Mouse (Mus musculus): ENCODE results near the gene Ppp1r1b.

Gene Ppp1r1b

GRCm38 (mm10) chr11:98348083-98348961 lies at the start of gene Ppp1r1b:
Gene Ppp1r1b (plus strand): TSS chr11:98348404.
- in situ Hi-C loops (cut with MboI, MseI), result no loop called here

GRCm38 (mm10) chr11:98298484-98299205 lies 49.6 kb upstream of the Ppp1r1b start:
- in situ Hi-C loops (cut with MboI, MseI), result loop anchor here (5.0 kb wide), 1 partner anchor 39 kb away; no protein-coding TSS in a partner anchor

GRCm38 (mm10) chr11:98313790-98314323 lies 34.3 kb upstream of the Ppp1r1b start:
- in situ Hi-C loops (cut with MboI, MseI), result no loop called here

DNA sequence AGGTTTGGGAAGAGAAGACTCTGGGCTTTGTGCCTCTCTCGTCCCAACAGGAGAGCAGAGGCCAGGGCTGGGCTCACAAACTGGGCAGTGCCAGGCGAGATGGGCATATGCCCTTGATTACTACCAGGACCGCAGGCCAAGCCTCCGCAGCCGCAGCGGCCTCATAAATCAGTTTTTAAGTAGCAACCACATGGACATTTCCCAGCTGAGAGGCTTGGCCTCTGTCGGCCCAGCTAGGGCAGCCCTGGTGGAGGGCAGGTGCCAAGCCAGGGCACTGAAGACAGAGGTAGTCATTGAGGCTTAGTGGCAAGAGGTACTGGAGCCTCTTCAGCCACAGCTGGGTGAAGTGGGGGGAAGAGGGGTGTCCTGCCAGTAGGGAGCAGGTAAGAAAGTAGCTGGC lies 30.7 kb upstream of the Ppp1r1b start:
- in situ Hi-C loops (cut with MboI, MseI), result no loop called here

- in situ Hi-C loops (cut with MboI, MseI), result no loop called here
Observed at GRCm38 (mm10) chr11:98318421-98319116, 29.6 kb upstream of the Ppp1r1b start.

- in situ Hi-C loops (cut with MboI, MseI), result no loop called here
Observed at GRCm38 (mm10) chr11:98319120-98319519, 29.1 kb upstream of the Ppp1r1b start.

DNA sequence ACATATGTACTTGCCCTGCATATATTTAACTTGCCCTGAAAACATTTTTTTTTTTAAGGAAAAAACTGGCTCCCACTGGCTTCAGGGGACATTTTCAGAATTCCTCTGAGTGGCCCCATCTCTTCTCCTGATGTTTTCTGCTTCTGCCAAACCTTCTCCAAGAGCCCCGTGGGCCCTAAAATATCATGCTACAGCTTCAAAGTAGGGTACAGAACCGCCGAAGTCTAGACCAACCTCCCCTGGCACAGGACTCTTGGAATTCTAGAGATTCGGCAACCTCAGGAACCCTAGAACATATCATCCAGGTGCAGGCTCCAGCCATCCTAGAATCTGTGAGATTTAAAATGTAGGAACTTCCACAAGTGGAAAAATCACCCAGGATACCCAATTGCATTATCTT lies 28.7 kb upstream of the Ppp1r1b start:
- in situ Hi-C loops (cut with MboI, MseI), result no loop called here

- in situ Hi-C loops (cut with MboI, MseI), result loop anchor here (10.0 kb wide), 1 partner anchor 905 kb away; the partner anchor contains the start of gene Arhgap23
Observed at GRCm38 (mm10) chr11:98319944-98320343, 28.3 kb upstream of the Ppp1r1b start.

DNA sequence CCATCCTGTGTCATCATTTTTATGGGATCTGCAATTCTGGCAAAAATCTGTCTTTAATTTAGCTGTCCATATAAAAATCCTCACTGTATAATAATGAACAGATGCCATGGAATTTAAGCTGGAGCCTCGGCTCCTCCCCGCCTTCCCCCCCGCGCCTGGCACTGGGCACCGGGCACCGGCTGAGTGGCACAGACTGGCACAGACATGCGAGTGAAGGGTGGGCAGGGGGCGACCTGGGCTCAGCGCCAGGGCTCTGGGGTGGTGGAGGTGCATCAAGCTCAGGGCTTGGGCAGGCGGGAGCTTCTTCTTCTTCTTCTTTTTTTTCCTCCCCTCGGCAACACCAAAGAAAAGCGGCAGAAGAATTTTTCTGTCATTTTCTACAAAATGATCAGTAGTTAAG lies 27.8 kb upstream of the Ppp1r1b start:
- in situ Hi-C loops (cut with MboI, MseI), result loop anchor here (10.0 kb wide), 1 partner anchor 906 kb away; the partner anchor contains the start of gene Arhgap23

- in situ Hi-C loops (cut with MboI, MseI), result loop anchor here (10.0 kb wide), 1 partner anchor 906 kb away; the partner anchor contains the start of gene Arhgap23
Observed at GRCm38 (mm10) chr11:98320806-98321676, 27.2 kb upstream of the Ppp1r1b start.

DNA sequence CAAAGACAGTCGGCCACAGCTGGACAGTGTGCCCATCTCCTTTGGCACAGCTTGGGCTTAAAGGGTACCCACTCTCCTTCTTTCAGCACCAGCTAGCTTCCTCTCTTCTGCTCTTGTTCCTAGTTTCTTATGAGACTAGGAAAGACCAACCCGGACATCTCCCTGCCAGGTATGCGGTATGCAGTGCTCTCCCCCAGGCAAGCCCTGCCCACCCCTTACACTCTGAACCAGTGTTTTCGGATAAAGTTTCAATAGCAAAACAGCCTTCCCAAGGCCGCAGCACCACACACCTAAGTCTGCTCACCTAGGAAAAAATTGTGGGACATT lies 26.6 kb upstream of the Ppp1r1b start:
- in situ Hi-C loops (cut with MboI, MseI), result loop anchor here (10.0 kb wide), 1 partner anchor 907 kb away; the partner anchor contains the start of gene Arhgap23

GRCm38 (mm10) chr11:98322159-98322558 lies 26.0 kb upstream of the Ppp1r1b start:
- in situ Hi-C loops (cut with MboI, MseI), result loop anchor here (10.0 kb wide), 1 partner anchor 907 kb away; the partner anchor contains the start of gene Arhgap23

DNA sequence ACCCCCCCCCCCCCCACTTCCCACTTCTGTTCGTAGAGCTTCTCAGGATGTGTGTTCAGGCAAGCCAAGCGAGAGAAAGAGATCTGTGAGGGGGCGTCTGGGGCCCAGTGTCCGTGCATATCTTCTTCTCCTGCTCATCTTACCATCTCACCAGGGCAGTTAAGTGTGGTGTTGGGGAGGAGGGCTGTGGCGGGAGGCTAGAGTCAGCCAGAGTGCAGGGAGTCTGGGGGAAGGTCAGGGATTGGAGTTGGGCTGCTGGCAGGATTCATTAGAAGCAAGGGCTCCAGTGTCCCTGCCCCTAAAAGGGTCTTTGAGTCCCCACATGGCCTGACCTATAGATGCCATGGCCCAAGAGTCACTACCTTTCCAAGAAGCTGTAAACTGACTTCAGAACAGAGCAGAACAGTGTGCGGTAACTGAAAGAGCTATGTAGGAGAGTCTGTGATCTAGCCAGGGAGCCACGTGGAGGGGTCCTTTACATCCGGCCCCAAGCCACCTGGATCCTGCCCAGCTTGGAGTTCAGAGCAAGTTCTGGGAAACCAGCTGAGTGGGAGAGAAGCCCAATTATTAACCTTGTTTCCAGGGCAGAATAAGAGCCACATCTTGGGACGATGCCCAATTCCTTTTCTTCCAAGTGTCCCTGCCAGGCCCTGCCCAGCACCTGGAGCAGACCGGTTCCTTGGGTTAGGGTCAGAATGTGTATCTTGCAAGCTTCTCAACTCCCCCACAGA lies 24.9 kb upstream of the Ppp1r1b start:
- in situ Hi-C loops (cut with MboI, MseI), result loop anchor here (10.0 kb wide), 1 partner anchor 908 kb away; the partner anchor contains the start of gene Arhgap23

DNA sequence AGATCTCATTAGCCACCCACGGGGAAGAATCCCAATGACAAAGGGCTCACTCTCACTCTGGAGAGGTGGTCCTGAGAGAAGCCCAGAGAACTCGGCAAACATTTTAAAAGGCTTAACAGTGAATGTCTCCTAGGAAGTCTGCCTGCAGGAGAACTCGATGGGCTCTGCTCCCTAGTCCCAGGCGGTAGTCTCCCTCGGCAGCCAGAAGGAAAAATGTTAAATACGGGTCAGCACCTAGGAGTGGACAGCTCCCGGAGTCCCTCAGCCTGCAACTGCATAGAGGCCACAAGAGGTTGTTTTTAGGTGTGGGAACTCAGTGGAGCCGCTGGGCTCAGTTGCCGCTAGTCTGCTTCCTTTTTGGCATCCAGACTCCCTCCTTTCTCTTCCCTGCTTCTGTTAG lies 24.3 kb upstream of the Ppp1r1b start:
- in situ Hi-C loops (cut with MboI, MseI), result loop anchor here (10.0 kb wide), 1 partner anchor 909 kb away; the partner anchor contains the start of gene Arhgap23

- in situ Hi-C loops (cut with MboI, MseI), result loop anchor here (10.0 kb wide), 1 partner anchor 911 kb away; the partner anchor contains the start of gene Arhgap23
Observed at GRCm38 (mm10) chr11:98325191-98325820, 22.9 kb upstream of the Ppp1r1b start.

GRCm38 (mm10) chr11:98325821-98326218 lies 22.4 kb upstream of the Ppp1r1b start:
- in situ Hi-C loops (cut with MboI, MseI), result loop anchor here (10.0 kb wide), 1 partner anchor 911 kb away; the partner anchor contains the start of gene Arhgap23

DNA sequence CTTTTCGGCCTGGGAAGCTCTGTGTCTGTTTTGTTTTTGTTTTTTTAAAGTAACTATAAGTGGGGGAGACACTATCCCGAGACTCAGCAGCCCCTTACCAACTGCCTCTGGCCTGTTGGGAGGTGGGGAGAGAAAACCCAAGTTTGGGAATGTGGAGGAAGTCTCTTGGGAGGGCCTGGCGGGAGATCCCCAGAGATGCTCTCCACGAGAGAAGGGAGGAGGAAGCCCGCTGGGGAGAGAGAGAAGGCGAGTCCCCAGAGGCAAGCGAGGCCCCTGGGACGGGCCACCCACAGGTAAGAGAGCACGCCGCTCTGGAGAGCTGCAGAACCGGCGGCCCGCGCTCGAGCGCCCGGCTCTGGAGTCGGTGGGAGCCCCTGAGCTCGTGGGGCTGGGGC lies 21.5 kb upstream of the Ppp1r1b start:
- in situ Hi-C loops (cut with MboI, MseI), result loop anchor here (10.0 kb wide), 1 partner anchor 912 kb away; the partner anchor contains the start of gene Arhgap23

- in situ Hi-C loops (cut with MboI, MseI), result loop anchor here (10.0 kb wide), 1 partner anchor 913 kb away; the partner anchor contains the start of gene Arhgap23
Observed at GRCm38 (mm10) chr11:98327136-98328030, 20.8 kb upstream of the Ppp1r1b start.
